Mouse (Mus musculus): ENCODE measurements around the gene Epb41l4b.

Gene Epb41l4b

DNA sequence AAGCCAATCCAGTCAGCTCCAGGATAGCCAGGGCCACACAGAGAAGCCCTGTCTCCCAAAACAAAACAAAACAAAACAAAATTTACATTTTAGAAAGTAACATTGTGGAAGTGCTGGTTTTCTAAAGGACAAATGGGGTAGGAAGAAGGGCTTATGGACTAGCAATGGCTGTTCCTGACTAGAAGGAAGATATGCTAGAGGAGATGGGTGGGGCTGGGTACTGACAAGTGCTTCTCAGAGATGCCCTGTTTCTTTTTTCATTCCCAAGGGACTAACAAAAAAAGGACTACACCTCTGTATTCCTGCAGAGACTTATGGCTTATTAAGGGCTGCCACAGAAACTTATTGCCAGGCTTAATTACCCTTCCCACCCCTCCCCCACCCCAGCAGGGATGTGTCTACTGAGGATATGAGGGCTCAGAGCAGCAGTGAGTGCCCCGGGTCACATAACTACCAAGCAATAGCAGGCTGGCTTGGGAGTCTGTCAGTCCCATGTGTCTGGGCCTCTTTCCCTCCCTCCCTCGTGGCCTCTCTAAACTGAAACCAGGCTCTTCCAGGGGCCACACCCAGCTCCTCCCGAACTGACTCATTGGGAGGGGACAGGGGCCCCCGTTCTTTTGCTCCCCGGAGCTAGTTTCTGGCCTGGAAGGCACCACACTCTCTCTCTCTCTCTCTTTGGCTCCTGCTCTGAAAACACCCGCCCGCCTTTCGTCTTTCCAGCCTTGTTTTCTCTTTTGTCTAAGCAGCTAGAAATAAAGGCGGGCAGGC is 10.0 kb upstream of the Epb41l4b start:
- DNase-seq, result no peak

DNA sequence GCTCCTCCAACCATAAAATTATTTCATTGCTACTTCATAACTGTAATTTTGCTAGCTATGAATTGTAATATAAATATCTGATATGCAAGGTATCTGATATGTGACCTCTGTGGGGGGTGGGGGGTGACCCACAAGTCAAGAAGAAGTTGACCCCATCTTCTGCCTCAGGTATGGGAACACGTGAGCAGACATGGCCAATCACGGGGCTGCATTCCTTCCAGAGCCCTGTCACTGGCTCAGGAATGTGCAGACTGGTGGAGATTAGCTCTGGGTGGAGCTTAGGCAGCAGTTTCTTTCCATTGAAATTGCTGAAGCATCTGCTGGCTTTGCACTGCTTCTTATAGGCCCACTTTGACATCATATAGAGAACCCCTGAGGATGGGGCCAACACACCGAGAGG is 4.9 kb upstream of the Epb41l4b start:
- no peak for DNase-seq

- DNase-seq, result peak in 1 of 2 experiments; percentile 13
These were observed 737 bp downstream of the Epb41l4b start for GRCm38 (mm10) chr4:57142374-57143025.

- no peak for DNase-seq
These were observed 1.3 kb downstream of the Epb41l4b start for GRCm38 (mm10) chr4:57141908-57142361.

DNA sequence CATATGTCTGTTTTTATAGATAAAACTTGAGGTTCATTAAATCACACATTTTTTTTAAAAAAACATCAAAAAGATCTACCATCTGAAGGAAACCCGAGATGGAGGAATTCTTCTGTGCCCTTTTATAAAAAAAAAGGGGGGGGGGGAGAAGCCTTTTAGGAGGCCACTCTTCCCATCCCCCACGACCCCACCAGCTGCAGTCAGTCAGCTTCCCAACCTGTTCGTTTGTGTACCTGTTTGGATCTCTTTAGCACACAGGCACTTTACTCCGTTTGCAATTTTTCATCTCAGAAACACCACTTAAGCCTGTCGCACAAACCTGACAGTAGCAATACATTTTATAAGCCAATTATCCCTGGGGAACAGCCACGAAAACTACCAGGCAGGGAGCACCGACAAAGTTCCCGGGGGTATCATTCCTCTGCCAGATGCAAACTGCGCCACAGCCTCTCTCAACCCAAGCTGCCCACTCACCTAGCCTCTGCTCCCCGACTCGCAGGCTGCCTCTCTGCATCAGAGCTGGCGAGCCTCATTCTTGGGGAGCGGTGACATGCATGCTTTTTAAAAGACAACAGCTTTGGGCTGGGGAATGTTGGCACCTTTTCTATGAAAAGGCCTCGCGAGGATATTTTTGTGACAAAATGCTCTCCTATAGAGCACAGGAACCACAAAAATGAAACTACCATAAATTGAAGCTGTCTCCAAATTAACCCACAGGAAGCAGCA is 2.1 kb downstream of the Epb41l4b start:
- no peak for DNase-seq

GRCm38 (mm10) chr4:57140200-57140799 is 2.9 kb downstream of the Epb41l4b start:
- no peak for DNase-seq

DNA sequence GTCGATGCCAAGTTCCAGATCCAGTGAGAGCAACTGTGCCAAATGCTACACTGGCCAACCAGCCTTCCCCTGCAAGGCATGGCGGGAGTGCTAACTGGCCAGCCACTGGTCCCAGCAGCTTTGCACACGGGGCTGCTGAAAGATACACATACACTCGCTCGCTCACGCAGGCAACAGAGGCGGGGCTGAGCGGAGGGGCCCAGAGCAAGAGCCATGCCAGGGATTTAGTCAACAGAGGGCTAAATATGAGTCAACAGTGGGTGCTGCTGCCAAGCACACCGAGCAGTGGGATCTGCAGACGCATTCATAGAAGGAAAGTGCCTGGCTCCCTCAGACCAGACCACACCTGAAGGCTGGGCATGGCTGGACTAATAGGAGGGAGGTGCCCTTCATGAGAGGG is 3.8 kb downstream of the Epb41l4b start:
- DNase-seq, result no peak

- DNase-seq, result no peak
These were observed 5.2 kb downstream of the Epb41l4b start for GRCm38 (mm10) chr4:57138093-57138440.

DNA sequence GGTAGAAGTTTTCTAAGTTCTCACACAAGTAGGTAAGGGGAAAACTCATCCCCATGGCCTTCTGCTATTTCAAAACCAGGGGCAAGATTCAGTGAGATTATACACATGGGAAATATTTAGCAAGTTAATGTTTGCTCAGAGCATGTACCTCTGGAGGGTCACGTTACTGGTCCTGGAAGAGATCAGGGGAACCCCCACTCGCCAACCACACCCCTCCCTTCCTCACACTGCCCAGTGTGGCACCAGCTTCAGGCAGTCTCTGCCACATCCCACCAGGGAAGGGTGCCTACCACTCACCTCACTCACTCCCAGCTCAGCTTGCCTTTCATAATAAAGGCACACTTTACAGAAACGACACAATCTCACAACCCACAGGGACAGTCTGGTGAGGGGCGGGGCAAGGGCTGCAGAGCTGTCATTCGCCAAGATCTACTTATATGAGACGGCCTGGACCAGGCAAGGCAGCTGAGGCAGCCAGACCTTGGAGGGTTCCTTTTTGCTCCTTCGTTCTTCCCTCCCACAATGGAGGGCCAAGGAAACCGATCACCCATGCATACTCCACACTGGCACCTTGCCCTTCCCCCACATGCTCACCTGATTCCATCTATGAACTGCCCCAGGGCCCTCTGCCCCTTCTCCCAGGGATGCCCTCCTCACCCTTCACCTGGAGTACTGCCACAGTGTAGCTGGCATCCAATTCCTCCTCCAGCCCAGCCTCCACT is 5.7 kb downstream of the Epb41l4b start:
- DNase-seq, result no peak

- DNase-seq, result no peak
These were observed 7.8 kb downstream of the Epb41l4b start for GRCm38 (mm10) chr4:57135431-57135830.

DNA sequence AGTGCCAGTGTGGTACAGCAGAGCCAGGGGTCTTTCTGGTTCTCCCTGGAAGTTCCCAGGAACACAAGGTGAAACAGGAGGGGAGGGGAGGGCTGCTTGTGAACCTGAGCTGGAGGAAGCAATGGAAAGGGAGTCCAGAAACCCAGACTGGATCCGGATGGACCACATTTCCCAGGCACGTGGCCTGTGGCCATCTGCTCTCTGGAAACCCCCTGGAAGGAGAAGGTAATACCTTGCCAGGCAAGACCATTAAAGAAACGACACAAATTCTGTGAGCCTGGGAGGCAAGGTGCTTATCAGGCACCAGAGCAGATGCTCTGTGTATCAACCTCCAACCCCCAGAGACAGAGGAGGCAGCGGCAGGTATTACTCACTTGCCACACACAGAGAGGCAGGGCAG is 8.7 kb downstream of the Epb41l4b start:
- no peak for DNase-seq

DNA sequence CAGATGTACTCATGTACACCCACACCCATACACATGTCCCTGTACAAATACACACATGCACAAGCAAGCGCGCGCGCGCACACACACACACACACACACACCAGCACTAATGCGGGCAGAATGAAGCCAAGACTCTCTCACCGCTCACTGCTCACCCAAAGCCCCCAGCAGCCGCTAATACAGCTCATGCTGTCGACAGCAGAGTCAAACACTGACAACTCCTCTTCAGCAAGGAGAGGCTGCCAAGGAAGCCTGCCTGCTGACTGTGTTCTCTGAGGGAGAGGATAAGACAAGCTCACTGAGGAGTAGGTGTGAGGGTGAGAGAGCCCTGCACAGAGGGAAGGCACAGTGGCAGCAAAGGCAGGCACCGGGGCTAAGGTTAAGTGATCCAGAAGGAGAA is 11.4 kb downstream of the Epb41l4b start:
- DNase-seq, result no peak

DNA sequence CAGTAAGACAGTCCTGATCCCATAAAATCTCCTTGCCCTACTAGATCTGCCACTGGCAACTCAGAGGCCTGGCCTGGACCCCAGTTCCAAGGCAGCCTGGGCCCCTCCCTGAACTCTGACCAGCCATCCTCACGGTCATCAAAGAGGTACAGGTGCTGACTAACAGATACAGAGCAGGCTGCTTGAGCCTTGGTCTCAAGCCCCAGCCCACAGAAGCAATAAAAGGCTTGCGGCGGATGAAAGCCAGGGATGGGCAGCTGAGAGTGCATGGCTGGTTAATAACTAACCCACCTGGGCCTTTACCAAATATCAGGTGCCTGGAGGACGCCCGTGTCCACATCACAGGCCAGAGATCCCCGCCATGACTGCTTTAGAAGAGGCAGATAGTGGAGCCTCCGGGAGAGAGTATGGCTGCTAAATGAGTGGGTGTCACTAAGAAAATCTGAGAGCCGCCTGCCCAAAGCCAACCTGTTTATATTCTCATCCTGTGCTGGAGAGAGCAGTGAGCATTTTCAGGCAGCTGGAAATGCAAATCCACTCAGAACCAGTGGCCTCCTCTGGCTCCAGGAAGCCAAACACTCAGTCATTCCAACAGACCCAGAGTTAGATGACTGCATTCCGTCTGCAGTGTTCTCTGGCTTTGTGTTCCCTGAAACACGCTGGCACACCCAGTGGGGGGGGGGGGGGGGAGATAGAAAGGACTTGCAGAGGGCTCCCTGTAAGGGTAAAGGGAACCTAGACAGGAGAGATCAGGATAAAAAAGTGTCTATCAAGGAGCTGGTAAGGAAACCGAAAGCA is 13.3 kb downstream of the Epb41l4b start:
- DNase-seq, result no peak

DNA sequence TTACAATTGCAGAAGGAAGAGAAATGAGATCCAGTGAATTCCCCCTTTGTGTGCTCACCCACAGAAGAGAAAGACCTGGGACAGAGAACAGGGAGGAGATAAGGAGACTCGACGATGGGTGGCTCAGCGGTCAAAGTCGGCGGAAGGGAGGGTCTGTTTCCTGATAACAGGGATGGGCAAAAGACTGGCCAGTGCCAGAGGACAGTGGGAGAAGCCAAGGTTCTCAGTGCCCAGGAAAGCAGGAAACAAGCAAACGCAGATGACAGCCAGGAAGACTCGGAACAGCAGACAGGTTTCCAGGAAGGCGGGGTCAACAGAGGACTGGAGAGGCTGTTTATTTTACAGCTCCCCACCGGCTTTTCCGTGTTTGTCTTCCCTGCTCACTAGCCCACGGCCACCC is 20.2 kb downstream of the Epb41l4b start:
- DNase-seq, result no peak

DNA sequence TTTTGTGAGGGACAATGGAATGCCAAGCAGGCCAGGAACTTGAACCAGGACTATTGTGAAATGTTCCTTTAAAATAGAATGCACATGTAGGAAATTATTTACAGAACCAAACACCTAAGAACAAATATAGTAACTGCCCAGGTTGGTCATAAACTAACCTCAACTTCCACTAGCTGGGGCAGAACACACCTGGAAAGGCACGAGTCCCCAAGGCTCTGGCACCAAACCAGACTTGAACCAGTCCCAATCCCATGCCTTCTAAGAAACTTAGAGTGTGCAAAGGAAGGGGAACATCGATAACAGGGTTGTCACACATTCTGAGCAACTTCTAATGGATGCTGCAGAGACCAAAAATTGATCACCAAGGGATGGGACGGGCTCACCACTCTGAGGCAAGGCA is 21.1 kb downstream of the Epb41l4b start:
- DNase-seq, result no peak

GRCm38 (mm10) chr4:57120563-57120962 is 22.7 kb downstream of the Epb41l4b start:
- no peak for DNase-seq

DNA sequence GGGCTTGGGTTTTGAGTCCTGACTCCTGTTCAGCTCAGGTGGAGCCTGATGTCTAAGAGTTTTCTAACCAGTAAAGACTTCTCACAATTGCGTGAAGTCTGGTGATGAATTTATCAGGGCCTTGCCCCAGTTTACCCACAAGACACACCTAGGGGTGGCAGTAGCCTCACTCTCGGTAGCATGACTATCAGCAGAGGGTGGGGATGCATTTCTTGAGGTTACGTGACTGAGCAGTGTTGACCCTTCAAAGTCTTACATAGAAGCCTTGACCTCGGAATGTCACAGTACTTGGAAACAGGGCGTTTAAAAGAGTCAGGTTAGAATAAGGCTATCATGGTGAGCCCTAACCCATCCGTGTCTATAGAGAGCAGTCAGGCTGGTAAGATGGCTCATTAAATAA is 23.3 kb downstream of the Epb41l4b start:
- no peak for DNase-seq

GRCm38 (mm10) chr4:57118883-57119282 is 24.4 kb downstream of the Epb41l4b start:
- DNase-seq, result no peak

DNA sequence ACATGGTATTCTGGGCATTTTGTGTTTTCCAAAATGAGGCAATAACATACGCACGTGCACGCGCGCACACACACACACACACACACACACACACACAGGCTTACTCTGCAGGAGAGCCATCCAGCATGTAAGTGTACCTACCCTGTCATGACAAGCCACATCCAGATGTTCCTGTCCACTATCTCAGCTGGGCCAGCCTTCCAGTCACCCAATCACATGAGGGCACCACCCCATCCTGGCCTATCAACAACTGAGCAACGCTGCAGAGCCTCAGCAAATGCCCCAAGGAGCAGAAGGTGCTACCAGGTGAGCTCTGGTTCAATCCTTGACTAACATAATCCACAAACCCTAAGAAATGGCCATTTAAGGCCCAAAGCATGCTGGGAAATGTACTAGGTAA is 27.0 kb downstream of the Epb41l4b start:
- no peak for DNase-seq

- DNase-seq, result no peak
These were observed 28.3 kb downstream of the Epb41l4b start for GRCm38 (mm10) chr4:57114617-57115592.
